Mouse (Mus musculus): ENCODE measurements around the gene Snap23. TPM values are rescaled to one million over a fixed set of nuclear protein-coding genes. Genes with fewer than 3 reads are reported as not detected.

Snap23 gene
- total RNA-seq, 2 experiments from 2014 or later: 19.6 to 19.8 TPM

GRCm38 (mm10) chr2:120631957-120632356 is 64.5 kb downstream of the Snap23 start:
- no peak for DNase-seq (ENCODE audit: low spot score in 2 of 2)
- Histone ChIP-seq H3K4me3 (no peak overlapping the region), H3K27ac (peak overlapping the region; percentile 81; the same call in 1 of the 2 replicates)
- no peak for TF ChIP-seq CTCF (conservative IDR thresholded peaks at IDR 0.05)

GRCm38 (mm10) chr2:120640835-120641234 is 73.4 kb downstream of the Snap23 start:
- Histone ChIP-seq H3K27ac (no peak overlapping the region), H3K4me3 (no peak overlapping the region)
- no peak for DNase-seq (ENCODE audit: low spot score in 2 of 2)
- no peak for TF ChIP-seq CTCF (conservative IDR thresholded peaks at IDR 0.05)

- peak; percentile 23 to 27 for DNase-seq (ENCODE audit: low spot score in 2 of 2)
- Histone ChIP-seq H3K4me3 (no peak overlapping the region), H3K27ac (peak overlapping the region; percentile 59)
- TF ChIP-seq CTCF (conservative IDR thresholded peaks at IDR 0.05): peak; percentile 35
These were observed 76.4 kb downstream of the Snap23 start for GRCm38 (mm10) chr2:120643836-120644235.

- DNase-seq (ENCODE audit: low spot score in 2 of 2): no peak
- no peak overlapping the region for H3K4me3 ChIP-seq
- no peak overlapping the region for H3K27ac ChIP-seq
- TF ChIP-seq CTCF (conservative IDR thresholded peaks at IDR 0.05): no peak
These were observed 79.3 kb downstream of the Snap23 start for GRCm38 (mm10) chr2:120646777-120647176.

Other genes with a start within 250 kb of the Snap23 start
- gene Vps39, start 214.5 kb upstream of the Snap23 start, total RNA-seq (2021): 10 to 100 TPM; 69.0 to 80.5 TPM
- gene Ganc, start 163.8 kb upstream of the Snap23 start, total RNA-seq (2021): 10 to 100 TPM; 12.6 to 14.8 TPM
- 10 to 100 TPM; 41.0 to 43.4 TPM for gene Tmem87a, start 163.6 kb upstream of the Snap23 start, total RNA-seq (2021)
- 10 to 100 TPM; 19.8 to 20.9 TPM for gene Capn3, start 111.7 kb upstream of the Snap23 start, total RNA-seq (2021)
- 100 to 1,000 TPM; 159 to 161 TPM for gene Zfp106, start 3.8 kb upstream of the Snap23 start, total RNA-seq (2021)
- 10 to 100 TPM; 14.9 to 15.7 TPM for gene Haus2, start 41.7 kb downstream of the Snap23 start, total RNA-seq (2021)
- 10 to 100 TPM; 34.7 to 43.4 TPM for gene Lrrc57, start 41.8 kb downstream of the Snap23 start, total RNA-seq (2021)
- 1 to 10 TPM; 8.1 to 9.9 TPM for gene Stard9, start 61.5 kb downstream of the Snap23 start, total RNA-seq (2021)